Mouse (Mus musculus) small intestine, adult 2 months (tissue): ENCODE measurements around the gene Rhebl1.

ENCODE experiments used
- CTCF ChIP-seq: fragments of 200-500 bp; IDR thresholded peaks from 2 replicates; pipeline ENCODE4 v1.5.1; 2012; ENCODE audit warnings: low read depth, mild to moderate bottlenecking, control low read depth, inconsistent platforms, low read length, moderate library complexity, mixed read lengths; ENCODE audit not compliant: insufficient replicate concordance, insufficient read length; ENCODE audit errors: extremely low read depth
- POLR2A ChIP-seq: fragments of 200-500 bp; IDR thresholded peaks from 2 replicates; pipeline ENCODE4 v1.6.1; 2012; ENCODE audit warnings: low read depth, mild to moderate bottlenecking, control low read depth, inconsistent platforms, low read length, moderate library complexity

DNA sequence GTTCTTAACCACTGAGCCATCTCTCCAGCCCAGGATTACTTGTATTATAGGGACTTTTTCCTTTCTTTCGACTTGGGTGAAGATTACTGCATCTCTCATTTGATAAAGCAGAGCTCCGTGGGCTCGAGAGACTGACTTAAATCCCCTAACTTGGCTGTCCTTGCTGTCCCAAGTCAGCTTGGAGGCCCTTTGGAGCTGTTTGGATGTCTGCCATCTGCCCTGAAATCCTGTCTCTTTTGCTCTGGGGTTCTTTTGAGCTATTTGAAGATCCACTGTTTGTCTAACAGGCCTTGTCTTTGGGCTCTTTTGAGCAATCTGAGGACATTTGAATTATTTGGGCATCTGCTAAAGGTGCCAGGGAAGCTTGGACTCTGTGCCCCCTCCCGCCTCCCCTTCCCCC is 47.7 kb upstream of the Rhebl1 start:
- TF ChIP-seq POLR2A, result no peak
- no peak for TF ChIP-seq CTCF
